ENCODE assay signal across 38 mouse cellular contexts in genomic region chr1:134339162-134339561, GRCm38 (mm10). TPM values are rescaled to one million over a fixed set of nuclear protein-coding genes. Genes with fewer than 3 reads are reported as not detected.
DNase-seq lines count a peak whose midpoint lies in the region; ATAC-seq and TF ChIP-seq lines count a peak whose summit lies in the region.
"Had no signal": no experiment of that assay in that cellular context is flagged by ENCODE, and none has a peak within 500 bp of the region (broad histone marks: within the 10 kb centered on the region; RNA-seq: fewer than 3 reads in every experiment).

No protein-coding gene starts in this region.

- no peaks in the 10 kb centered on the region for H3K36me3 ChIP-seq in heart, embryonic 12.5 days
- H3K36me3 ChIP-seq in heart, postnatal 0 days (replicated peaks; ENCODE audit: control insufficient read depth, insufficient read depth, low read length), result no peaks in the 10 kb centered on the region
- no peaks in the 10 kb centered on the region for H3K36me3 ChIP-seq in myocyte (ENCODE audit: control insufficient read depth, insufficient read depth)
- H3K36me3 ChIP-seq: forebrain, embryonic 10.5 days; forebrain, embryonic 15.5 days; hindbrain, embryonic 13.5 days; lung, embryonic 15.5 days; midbrain, embryonic 10.5 days; midbrain, embryonic 15.5 days; stomach, embryonic 15.5 days had no signal

- no peak overlapping the region for H3ac ChIP-seq in myocyte (ENCODE audit: control insufficient read depth, insufficient read length)

- TF ChIP-seq EP300 in heart, postnatal 0 days (IDR thresholded peaks at IDR 0.05; ENCODE audit: low read depth), result no peak

- H3K27ac ChIP-seq in heart, embryonic 12.5 days (ENCODE audit: poor library complexity, severe bottlenecking), result peak overlapping the region; percentile 81
- H3K27ac ChIP-seq in heart, postnatal 0 days (ENCODE audit: low read depth), result peak overlapping the region; percentile 22; the same call in 1 of the 2 replicates
- H3K27ac ChIP-seq: forebrain, embryonic 10.5 days; forebrain, embryonic 15.5 days; gastrocnemius, adult 2 months; hindbrain, embryonic 13.5 days; lung, embryonic 15.5 days; midbrain, embryonic 10.5 days; midbrain, embryonic 15.5 days; stomach, embryonic 15.5 days had no signal

- H3K4me1 ChIP-seq in heart, embryonic 12.5 days (replicated peaks), result peaks cover 80% of the 10 kb centered on the region
- H3K4me1 ChIP-seq in heart, postnatal 0 days (ENCODE audit: control insufficient read depth, insufficient read depth), result peaks cover 38% of the 10 kb centered on the region

- H3K9me3 ChIP-seq in heart, embryonic 12.5 days (replicated peaks), result no peaks in the 10 kb centered on the region
- H3K9me3 ChIP-seq in heart, postnatal 0 days (replicated peaks; ENCODE audit: control insufficient read depth, low read length), result no peaks in the 10 kb centered on the region
- H3K9me3 ChIP-seq: forebrain, embryonic 10.5 days; forebrain, embryonic 15.5 days; hindbrain, embryonic 13.5 days; lung, embryonic 15.5 days; midbrain, embryonic 10.5 days; midbrain, embryonic 15.5 days; stomach, embryonic 15.5 days had no signal

- H3K4me3 ChIP-seq in heart, embryonic 12.5 days, result no peak overlapping the region
- H3K4me3 ChIP-seq in heart, postnatal 0 days (ENCODE audit: low read depth, low read length), result no peak overlapping the region
- H3K4me3 ChIP-seq in myocyte, result no peak overlapping the region
- H3K4me3 ChIP-seq: forebrain, embryonic 10.5 days; forebrain, embryonic 15.5 days; gastrocnemius, adult 2 months; hindbrain, embryonic 13.5 days; lung, embryonic 15.5 days; midbrain, embryonic 10.5 days; midbrain, embryonic 15.5 days; stomach, embryonic 15.5 days had no signal

- H3K9ac ChIP-seq in heart, embryonic 12.5 days, result no peak overlapping the region
- H3K9ac ChIP-seq in heart, postnatal 0 days (replicated peaks; ENCODE audit: low read depth, low read length), result no peak overlapping the region
- H3K9ac ChIP-seq: forebrain, embryonic 15.5 days; hindbrain, embryonic 13.5 days; lung, embryonic 15.5 days; midbrain, embryonic 15.5 days; stomach, embryonic 15.5 days had no signal

- H3K27me3 ChIP-seq in heart, embryonic 12.5 days (replicated peaks), result no peaks in the 10 kb centered on the region
- H3K27me3 ChIP-seq in heart, postnatal 0 days (ENCODE audit: control insufficient read depth, insufficient read depth, low read length), result no peaks in the 10 kb centered on the region
- H3K27me3 ChIP-seq in myocyte (ENCODE audit: control insufficient read depth, insufficient read depth, insufficient read length), result no peaks in the 10 kb centered on the region
- H3K27me3 ChIP-seq: CH12.LX; forebrain, embryonic 15.5 days; lung, embryonic 15.5 days; midbrain, embryonic 15.5 days; stomach, embryonic 15.5 days had no signal

- intact Hi-C loops in heart, postnatal 36 days (cut with DNase I), result no loop called here

- no peak for TF ChIP-seq CTCF in heart, postnatal 0 days (IDR thresholded peaks at IDR 0.05; ENCODE audit: low read depth)

- WGBS in heart, embryonic 12.5 days, result 62% methylated on average over 7 of the region's 7 CpGs
- WGBS in heart, postnatal 0 days, result 47% methylated on average over 7 of the region's 7 CpGs

- DNase-seq in cerebellum, adult 9-11 months, result peak; percentile 22
- DNase-seq in cerebellum, postnatal 36 days, result no peak
- no peak for DNase-seq in heart, postnatal 36 days
- DNase-seq in heart, postnatal 0 days (ENCODE audit: low spot score), result no peak
- no peak for DNase-seq in heart, postnatal 4 days
- DNase-seq in kidney, postnatal 4 days, result no peak
- DNase-seq: adrenal gland, adult 2 months; adrenal gland, postnatal 36 days; gastrocnemius, adult 2 months; gastrocnemius, postnatal 36 days; heart, postnatal 10 days; kidney, adult 9 months; layer of hippocampus, adult 9-11 months; right cerebral cortex, postnatal 25 days had no signal

- no peaks in the 10 kb centered on the region for H3K79me2 ChIP-seq in myocyte (ENCODE audit: control insufficient read depth, insufficient read depth)

- TF ChIP-seq POLR2A in myocyte (IDR thresholded peaks at IDR 0.05; ENCODE audit: insufficient read length, low read depth), result no peak

- no peak for ATAC-seq in heart, embryonic 12.5 days (ENCODE audit: insufficient number of reproducible peaks, low FRiP score)
- no peak for ATAC-seq in heart, postnatal 0 days (ENCODE audit: insufficient read depth, low read depth)
- ATAC-seq: activated CD4-positive, CD25-positive, alpha-beta regulatory T cell, adult 4 months; forebrain, embryonic 15.5 days; intestine, embryonic 16.5 days; midbrain, embryonic 15.5 days had no signal

- peak overlapping the region; percentile 21; the same call in 1 of the 2 replicates for H3K4me2 ChIP-seq in heart, embryonic 12.5 days
- H3K4me2 ChIP-seq in heart, postnatal 0 days (ENCODE audit: low read depth, low read length), result no peak overlapping the region
- H3K4me2 ChIP-seq in myocyte (ENCODE audit: low read depth), result no peak overlapping the region
- H3K4me2 ChIP-seq: forebrain, embryonic 15.5 days; hindbrain, embryonic 13.5 days; liver, embryonic 11.5 days; lung, embryonic 15.5 days; midbrain, embryonic 15.5 days; stomach, embryonic 15.5 days had no signal

TF ChIP-seq in myocyte, 11 proteins besides CTCF, POLR2A, EP300 and RAD21:
- peak; percentile 50 to 89 (median 83) for TF ChIP-seq MYOG (IDR thresholded peaks at IDR 0.05; ENCODE audit: control insufficient read depth in 1 of 3, insufficient read depth in 1 of 3, insufficient read length in 2 of 3, low read depth in 2 of 3)
- no peak for TF ChIP-seq REST (IDR thresholded peaks at IDR 0.05; ENCODE audit: insufficient read depth, insufficient read length)
- peak; percentile 38 to 92 (median 85) for TF ChIP-seq MYOD1 (IDR thresholded peaks at IDR 0.05; ENCODE audit: control insufficient read depth in 1 of 3, insufficient read length in 2 of 3, low read depth in 2 of 3)
- no peak for TF ChIP-seq E2F4 (IDR thresholded peaks at IDR 0.05; ENCODE audit: insufficient read depth)
- no peak for TF ChIP-seq POLR2AphosphoS2 (IDR thresholded peaks at IDR 0.05; ENCODE audit: insufficient read length, low read depth)
- TF ChIP-seq MAX (IDR thresholded peaks at IDR 0.05; ENCODE audit: low read depth), result no peak
- peak; percentile 21 for TF ChIP-seq TCF3 (IDR thresholded peaks at IDR 0.05; ENCODE audit: insufficient read length, low read depth)
- TF ChIP-seq TCF12 (IDR thresholded peaks at IDR 0.05; ENCODE audit: insufficient read depth, poor library complexity, severe bottlenecking), result peak; percentile 51
- TF ChIP-seq SRF (IDR thresholded peaks at IDR 0.05; ENCODE audit: control insufficient read depth, insufficient read length, low read depth), result peak; percentile 28
- no peak for TF ChIP-seq USF1 (IDR thresholded peaks at IDR 0.05; ENCODE audit: low read depth)
- no peak for TF ChIP-seq CEBPB (IDR thresholded peaks at IDR 0.05; ENCODE audit: insufficient read depth, poor library complexity, severe bottlenecking)

RNA-seq across cellular contexts. Expression of gene Ppfia4, which starts 6.4 kb away (rescaled TPM):
- polyA plus RNA-seq in heart, embryonic 12.5 days (2016; fragmentation: Nextera tagmentation; extraction: Ambion mirVana), result 17.1 and 17.3 TPM in 2 replicates
- total RNA-seq in heart, postnatal 36 days (2021), result 1 to 10 TPM; 1.4 to 1.6 TPM
- 5.2 and 12.3 TPM in 2 replicates for total RNA-seq in heart, postnatal 0 days (2014; rRNA removed; ENCODE audit: low replicate concordance)
- 6.2 and 6.4 TPM in 2 replicates for polyA plus RNA-seq in heart, postnatal 0 days (2015; fragmentation: Nextera tagmentation; extraction: Ambion mirVana)
- total RNA-seq in heart, postnatal 4 days (2021), result 1 to 10 TPM; 7.3 to 9.2 TPM
- 35.8 TPM for polyA plus RNA-seq in myocyte (2012; fragmentation: generic; extraction: Trizol)

RNA-seq across cellular contexts. Expression of gene Tmem183a, which starts 22.6 kb away (rescaled TPM):
- 67.6 and 73.8 TPM in 2 replicates for polyA plus RNA-seq in heart, embryonic 12.5 days (2016; fragmentation: Nextera tagmentation; extraction: Ambion mirVana)
- total RNA-seq in heart, postnatal 36 days (2021), result 10 to 100 TPM; 21.6 to 22.1 TPM
- total RNA-seq in heart, postnatal 0 days (2014; rRNA removed; ENCODE audit: low replicate concordance), result 51.8 and 59.8 TPM in 2 replicates
- polyA plus RNA-seq in heart, postnatal 0 days (2015; fragmentation: Nextera tagmentation; extraction: Ambion mirVana), result 30.1 and 31.1 TPM in 2 replicates
- total RNA-seq in heart, postnatal 4 days (2021), result 10 to 100 TPM; 33.8 to 42.5 TPM
- 67.3 TPM for polyA plus RNA-seq in myocyte (2012; fragmentation: generic; extraction: Trizol)

RNA-seq across cellular contexts. Expression of gene 4933406M09Rik, which starts 46.6 kb away (rescaled TPM):
- polyA plus RNA-seq in heart, embryonic 12.5 days (2016; fragmentation: Nextera tagmentation; extraction: Ambion mirVana), result not detected in 2 replicates
- not detected for total RNA-seq in heart, postnatal 36 days (2021)
- not detected in 2 replicates for total RNA-seq in heart, postnatal 0 days (2014; rRNA removed; ENCODE audit: low replicate concordance)
- not detected in 2 replicates for polyA plus RNA-seq in heart, postnatal 0 days (2015; fragmentation: Nextera tagmentation; extraction: Ambion mirVana)
- total RNA-seq in heart, postnatal 4 days (2021), result not detected
- not detected for polyA plus RNA-seq in myocyte (2012; fragmentation: generic; extraction: Trizol)
- total RNA-seq: adrenal gland, adult 2 months; adrenal gland, postnatal 36 days; CH12.LX; gastrocnemius, adult 2 months; gastrocnemius, postnatal 36 days; heart, postnatal 10 days; left cerebral cortex, postnatal 10 days; megakaryocyte progenitor cell, adult 5-6 weeks had no signal
- polyA plus RNA-seq: activated CD4-positive, CD25-positive, alpha-beta regulatory T cell, adult 4 months; adrenal gland, adult 2 months; brain, embryonic 14.5 days; C2C12; embryonic facial prominence, embryonic 11.5 days; forebrain, embryonic 10.5 days; forebrain, embryonic 15.5 days; frontal cortex, adult 2 months; hindbrain, embryonic 13.5 days; limb, embryonic 11.5 days; liver, embryonic 11.5 days; liver, embryonic 16.5 days; lung, embryonic 15.5 days; midbrain, embryonic 10.5 days; midbrain, embryonic 15.5 days; neural tube, embryonic 11.5 days; stomach, embryonic 15.5 days; urinary bladder, adult 2 months had no signal

RNA-seq across cellular contexts. Expression of gene Myog, which starts 49.4 kb away (rescaled TPM):
- 1.2 and 2.1 TPM in 2 replicates for polyA plus RNA-seq in heart, embryonic 12.5 days (2016; fragmentation: Nextera tagmentation; extraction: Ambion mirVana)
- total RNA-seq in heart, postnatal 36 days (2021), result not detected
- total RNA-seq in heart, postnatal 0 days (2014; rRNA removed; ENCODE audit: low replicate concordance), result not detected in 2 replicates
- 0.25 and 0.31 TPM in 2 replicates for polyA plus RNA-seq in heart, postnatal 0 days (2015; fragmentation: Nextera tagmentation; extraction: Ambion mirVana)
- under 1 TPM; 0.48 to 0.52 TPM for total RNA-seq in heart, postnatal 4 days (2021)
- polyA plus RNA-seq in myocyte (2012; fragmentation: generic; extraction: Trizol), result 1,426 TPM
- total RNA-seq: adrenal gland, adult 2 months; adrenal gland, postnatal 36 days; CH12.LX; heart, postnatal 10 days; left cerebral cortex, postnatal 10 days; megakaryocyte progenitor cell, adult 5-6 weeks; neutrophil, adult 5-6 weeks had no signal
- polyA plus RNA-seq: activated CD4-positive, CD25-positive, alpha-beta regulatory T cell, adult 4 months; adrenal gland, adult 2 months; forebrain, embryonic 10.5 days; urinary bladder, adult 2 months had no signal
